Mouse (Mus musculus): ENCODE data around the gene Rbm47. TPM values are rescaled to one million over a fixed set of nuclear protein-coding genes. Genes with fewer than 3 reads are reported as not detected.

Gene Rbm47
- polyA plus RNA-seq, 1 experiment from 2014 or later = 1.5 TPM

DNA sequence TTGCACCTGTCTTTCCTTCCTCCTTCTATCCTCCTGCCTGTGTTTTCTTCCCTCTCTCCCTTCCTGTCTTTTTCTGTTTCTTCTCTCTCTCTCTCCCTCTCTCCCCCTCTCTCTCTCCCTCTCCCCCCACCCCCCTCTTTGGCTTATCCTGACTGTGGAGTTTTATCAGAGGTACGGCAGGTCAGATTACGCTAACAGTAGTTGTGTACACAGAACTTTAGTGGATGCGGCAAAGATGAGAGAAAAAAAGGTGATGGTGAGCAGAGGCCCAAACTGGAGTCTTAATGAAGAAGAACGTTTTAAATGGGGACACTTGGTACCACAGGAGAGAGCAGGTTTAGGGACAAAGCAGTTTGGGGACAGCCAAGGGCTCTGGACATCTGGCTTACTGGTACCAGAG, 83.3 kb downstream of the Rbm47 start:
- Histone ChIP-seq H3K4me2 (no peak overlapping the region), H3K9me3 (no peaks in the 10 kb centered on the region), H3K36me3 (no peaks in the 10 kb centered on the region), H3K27me3 (no peaks in the 10 kb centered on the region), H3K27ac (replicated peaks) (no peak overlapping the region), H3K9ac (no peak overlapping the region), H3K4me3 (no peak overlapping the region), H3K4me1 (replicated peaks) (no peaks in the 10 kb centered on the region)
- 84% methylated on average over 4 of the region's 4 CpGs for WGBS
- ATAC-seq (ENCODE audit: low read depth) = no peak

DNA sequence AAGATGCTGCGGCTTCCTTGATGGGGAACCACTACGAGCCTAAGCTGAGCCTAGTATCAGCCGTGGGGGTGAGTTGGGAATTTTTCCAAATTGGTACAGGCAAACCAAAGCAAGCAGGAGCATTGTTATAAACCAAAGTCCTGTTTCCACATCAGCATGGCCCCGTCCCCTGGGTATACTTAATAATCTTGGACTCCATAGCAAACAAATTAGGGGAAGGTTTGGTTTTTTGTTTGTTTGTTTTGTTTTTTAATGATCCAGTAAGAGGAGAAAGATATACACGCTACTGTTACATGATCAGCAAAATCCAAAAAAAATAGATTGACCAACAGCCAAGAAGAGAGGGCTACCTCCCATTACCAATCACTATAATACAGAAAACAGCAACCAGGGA, 84.0 kb downstream of the Rbm47 start:
- no peak for ATAC-seq (ENCODE audit: low read depth)
- Histone ChIP-seq H3K4me3 (no peak overlapping the region), H3K4me1 (replicated peaks) (no peaks in the 10 kb centered on the region), H3K27me3 (no peaks in the 10 kb centered on the region), H3K4me2 (no peak overlapping the region), H3K9me3 (no peaks in the 10 kb centered on the region), H3K27ac (replicated peaks) (no peak overlapping the region), H3K36me3 (no peaks in the 10 kb centered on the region), H3K9ac (no peak overlapping the region)
- 96% methylated on average over 5 of the region's 5 CpGs for WGBS

DNA sequence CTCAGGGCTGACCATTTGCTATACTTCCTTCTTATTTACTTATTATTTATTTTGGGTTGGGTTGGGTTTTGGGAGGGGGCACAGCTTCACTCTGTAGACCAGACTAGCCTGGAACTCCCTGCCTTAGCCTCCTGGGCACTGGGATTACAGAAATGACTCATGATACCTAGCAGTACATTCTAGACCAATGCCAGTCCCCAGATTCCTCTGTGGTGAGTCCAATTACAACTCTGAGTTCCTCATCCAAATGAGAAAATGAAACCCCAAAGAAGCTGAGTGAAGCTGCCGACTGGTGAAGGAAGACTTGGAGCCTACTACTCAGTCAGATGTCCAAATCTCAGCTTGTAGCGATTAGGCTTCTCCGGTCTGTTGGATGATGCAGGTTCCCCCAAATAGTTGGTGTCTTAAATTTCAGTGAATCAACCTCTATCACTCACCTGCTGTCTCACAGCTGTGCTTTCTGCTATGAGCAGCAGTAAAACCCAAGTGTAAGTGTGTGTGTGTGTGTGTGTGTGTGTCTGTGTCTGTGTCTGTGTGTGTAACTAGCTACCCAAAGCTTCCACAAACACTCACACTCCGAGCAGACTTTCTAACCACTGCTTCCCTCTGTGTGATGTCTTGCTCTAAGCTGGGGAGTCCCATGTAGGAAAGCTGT, 84.5 kb downstream of the Rbm47 start:
- no peak for ATAC-seq (ENCODE audit: low read depth)
- H3K27me3 ChIP-seq = no peaks in the 10 kb centered on the region
- H3K4me1 ChIP-seq (replicated peaks) = no peaks in the 10 kb centered on the region
- 94% methylated on average over 4 of the region's 4 CpGs for WGBS
- no peak overlapping the region for H3K4me3 ChIP-seq
- H3K9me3 ChIP-seq = no peaks in the 10 kb centered on the region
- no peak overlapping the region for H3K4me2 ChIP-seq
- no peaks in the 10 kb centered on the region for H3K36me3 ChIP-seq
- H3K9ac ChIP-seq = no peak overlapping the region
- H3K27ac ChIP-seq (replicated peaks) = no peak overlapping the region

DNA sequence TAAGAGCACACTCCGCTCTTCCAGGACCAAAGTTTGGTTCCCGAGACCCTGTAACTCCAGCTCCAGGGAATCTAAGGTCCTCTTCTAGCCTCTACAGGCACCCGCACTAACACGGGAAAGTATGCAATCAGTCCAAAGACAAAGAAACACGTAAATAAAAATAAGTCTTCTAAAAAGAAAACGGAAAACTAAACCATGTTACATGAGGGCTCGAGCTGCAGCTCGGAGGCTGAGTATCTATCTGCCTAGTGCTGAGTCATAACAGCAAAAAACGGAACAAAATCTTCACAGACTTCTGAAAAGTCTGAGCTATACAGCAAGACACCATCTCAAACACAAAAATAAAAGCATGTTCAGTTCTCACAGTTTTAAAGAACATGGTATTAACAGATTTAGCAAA, 86.0 kb downstream of the Rbm47 start:
- H3K9me3 ChIP-seq = no peaks in the 10 kb centered on the region
- H3K27ac ChIP-seq (replicated peaks) = no peak overlapping the region
- 90% methylated on average over 9 of the region's 9 CpGs for whole genome bisulfite sequencing
- no peak overlapping the region for H3K4me3 ChIP-seq
- H3K4me1 ChIP-seq (replicated peaks) = no peaks in the 10 kb centered on the region
- no peak overlapping the region for H3K9ac ChIP-seq
- no peaks in the 10 kb centered on the region for H3K36me3 ChIP-seq
- no peaks in the 10 kb centered on the region for H3K27me3 ChIP-seq
- no peak overlapping the region for H3K4me2 ChIP-seq
- no peak for ATAC-seq (ENCODE audit: low read depth)

DNA sequence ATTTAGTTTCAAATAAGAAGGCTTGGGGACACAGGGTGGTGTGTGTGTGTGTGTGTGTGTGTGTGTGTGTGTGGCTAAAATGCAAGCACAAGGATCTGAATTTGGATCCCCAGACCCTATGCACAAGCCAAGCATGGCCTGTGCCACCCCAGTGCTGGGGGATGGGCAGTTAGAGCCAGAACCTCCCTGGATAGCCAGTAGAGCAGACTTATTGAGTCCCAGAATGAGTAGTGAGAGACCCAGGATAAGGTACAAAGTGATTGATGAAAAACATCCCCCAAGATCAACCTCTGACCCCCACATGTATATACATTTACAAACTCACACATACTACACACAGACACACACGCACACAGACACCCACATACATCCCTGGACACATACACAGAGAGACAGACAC, 86.6 kb downstream of the Rbm47 start:
- no peak overlapping the region for H3K9ac ChIP-seq
- no peaks in the 10 kb centered on the region for H3K36me3 ChIP-seq
- no peak overlapping the region for H3K4me2 ChIP-seq
- no peaks in the 10 kb centered on the region for H3K9me3 ChIP-seq
- H3K27me3 ChIP-seq = no peaks in the 10 kb centered on the region
- no peaks in the 10 kb centered on the region for H3K4me1 ChIP-seq (replicated peaks)
- no peak overlapping the region for H3K27ac ChIP-seq (replicated peaks)
- whole genome bisulfite sequencing = 96% methylated on average over 1 of the region's 1 CpGs
- no peak for ATAC-seq (ENCODE audit: low read depth)
- H3K4me3 ChIP-seq = no peak overlapping the region

DNA sequence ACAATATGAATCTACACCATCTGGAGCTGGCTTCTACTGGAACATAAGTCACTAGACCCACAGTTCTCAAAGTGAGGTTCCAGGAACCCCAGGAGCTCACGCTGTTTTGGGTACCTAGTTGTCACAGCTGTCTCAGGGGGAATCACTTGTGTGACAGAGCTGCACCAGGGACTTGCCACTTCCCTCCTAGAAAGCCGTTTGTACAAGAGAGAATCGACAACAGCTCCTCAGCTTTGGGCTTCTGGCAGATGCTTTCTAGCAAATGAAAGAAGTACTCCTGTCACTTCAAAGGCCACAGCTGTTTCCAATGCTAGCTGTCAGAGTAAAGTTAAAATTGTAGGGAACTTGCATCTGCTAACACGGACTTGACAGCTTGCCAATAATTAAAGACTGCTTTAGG, 87.4 kb downstream of the Rbm47 start:
- Histone ChIP-seq H3K4me3 (no peak overlapping the region), H3K4me2 (no peak overlapping the region), H3K27ac (replicated peaks) (no peak overlapping the region), H3K9me3 (no peaks in the 10 kb centered on the region), H3K36me3 (no peaks in the 10 kb centered on the region), H3K9ac (no peak overlapping the region), H3K4me1 (replicated peaks) (no peaks in the 10 kb centered on the region), H3K27me3 (no peaks in the 10 kb centered on the region)
- no peak for ATAC-seq (ENCODE audit: low read depth)
- 73% methylated on average over 4 of the region's 4 CpGs for WGBS

DNA sequence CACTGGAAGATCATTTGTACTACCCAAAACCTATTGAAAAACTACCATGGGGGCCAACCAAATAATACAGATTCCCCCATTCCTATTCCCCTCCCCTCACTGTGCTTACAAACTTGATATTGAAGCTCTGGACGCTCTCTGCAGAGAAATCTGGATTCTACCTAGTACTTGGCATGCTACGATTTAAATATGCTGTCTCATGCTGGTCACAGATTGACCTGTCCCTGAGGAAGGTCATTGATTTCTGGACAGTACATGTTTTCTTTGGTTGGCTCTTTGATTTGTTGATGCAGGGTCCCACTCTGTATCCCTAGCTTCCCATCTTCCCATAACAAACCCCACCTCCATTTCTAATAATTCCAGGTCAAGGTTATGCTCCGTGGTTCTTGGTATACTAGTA, 88.4 kb downstream of the Rbm47 start:
- no peak overlapping the region for H3K4me2 ChIP-seq
- no peaks in the 10 kb centered on the region for H3K4me1 ChIP-seq (replicated peaks)
- no peaks in the 10 kb centered on the region for H3K9me3 ChIP-seq
- no peak overlapping the region for H3K9ac ChIP-seq
- ATAC-seq (ENCODE audit: low read depth) = no peak
- H3K27ac ChIP-seq (replicated peaks) = no peak overlapping the region
- H3K36me3 ChIP-seq = no peaks in the 10 kb centered on the region
- 84% methylated on average over 3 of the region's 3 CpGs for WGBS
- no peaks in the 10 kb centered on the region for H3K27me3 ChIP-seq
- H3K4me3 ChIP-seq = no peak overlapping the region

DNA sequence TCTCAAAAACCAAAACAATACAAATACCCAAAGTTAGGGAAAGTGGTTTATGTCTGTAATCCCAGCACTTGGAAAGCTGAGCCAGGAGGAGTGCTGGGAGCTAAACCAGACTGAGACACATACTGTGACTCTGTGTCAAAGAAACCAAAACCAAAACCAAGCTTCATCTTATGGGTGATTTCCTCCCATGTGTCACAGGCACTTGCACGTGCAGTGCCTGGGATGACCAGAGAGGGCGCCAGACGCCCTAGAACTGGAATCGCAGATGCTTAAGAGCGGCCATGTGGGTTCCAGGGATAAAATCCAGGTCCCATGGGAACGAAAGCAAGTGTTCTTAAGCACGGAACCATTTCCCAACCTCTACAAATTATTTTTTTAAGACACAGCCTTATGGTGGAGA, 89.6 kb downstream of the Rbm47 start:
- H3K9me3 ChIP-seq = no peaks in the 10 kb centered on the region
- H3K27me3 ChIP-seq = no peaks in the 10 kb centered on the region
- H3K4me1 ChIP-seq (replicated peaks) = no peaks in the 10 kb centered on the region
- H3K27ac ChIP-seq (replicated peaks) = no peak overlapping the region
- H3K4me2 ChIP-seq = no peak overlapping the region
- H3K9ac ChIP-seq = no peak overlapping the region
- no peak for ATAC-seq (ENCODE audit: low read depth)
- no peak overlapping the region for H3K4me3 ChIP-seq
- 38% methylated on average over 7 of the region's 7 CpGs for WGBS
- H3K36me3 ChIP-seq = no peaks in the 10 kb centered on the region

DNA sequence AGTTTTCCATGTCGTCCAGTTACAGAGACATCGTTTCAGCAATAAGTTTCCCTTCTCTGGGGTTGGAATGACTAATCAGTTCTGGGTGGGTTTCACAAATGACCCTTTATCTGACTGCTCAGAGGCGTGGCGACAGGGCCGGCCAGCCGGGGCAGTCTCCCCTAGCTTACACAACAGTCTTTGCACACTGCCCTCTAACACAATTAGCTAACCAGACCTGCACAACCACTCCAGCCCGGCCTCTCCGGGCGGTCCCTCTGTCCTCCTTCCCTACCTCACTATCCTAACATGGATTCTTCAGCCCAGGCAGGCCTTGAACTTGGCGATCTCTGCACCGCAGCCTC, 90.7 kb downstream of the Rbm47 start:
- no peak for ATAC-seq (ENCODE audit: low read depth)
- no peaks in the 10 kb centered on the region for H3K36me3 ChIP-seq
- H3K4me2 ChIP-seq = no peak overlapping the region
- H3K4me1 ChIP-seq (replicated peaks) = no peaks in the 10 kb centered on the region
- no peaks in the 10 kb centered on the region for H3K27me3 ChIP-seq
- WGBS = 67% methylated on average over 11 of the region's 11 CpGs
- no peak overlapping the region for H3K9ac ChIP-seq
- no peak overlapping the region for H3K27ac ChIP-seq (replicated peaks)
- H3K4me3 ChIP-seq = no peak overlapping the region
- H3K9me3 ChIP-seq = no peaks in the 10 kb centered on the region

DNA sequence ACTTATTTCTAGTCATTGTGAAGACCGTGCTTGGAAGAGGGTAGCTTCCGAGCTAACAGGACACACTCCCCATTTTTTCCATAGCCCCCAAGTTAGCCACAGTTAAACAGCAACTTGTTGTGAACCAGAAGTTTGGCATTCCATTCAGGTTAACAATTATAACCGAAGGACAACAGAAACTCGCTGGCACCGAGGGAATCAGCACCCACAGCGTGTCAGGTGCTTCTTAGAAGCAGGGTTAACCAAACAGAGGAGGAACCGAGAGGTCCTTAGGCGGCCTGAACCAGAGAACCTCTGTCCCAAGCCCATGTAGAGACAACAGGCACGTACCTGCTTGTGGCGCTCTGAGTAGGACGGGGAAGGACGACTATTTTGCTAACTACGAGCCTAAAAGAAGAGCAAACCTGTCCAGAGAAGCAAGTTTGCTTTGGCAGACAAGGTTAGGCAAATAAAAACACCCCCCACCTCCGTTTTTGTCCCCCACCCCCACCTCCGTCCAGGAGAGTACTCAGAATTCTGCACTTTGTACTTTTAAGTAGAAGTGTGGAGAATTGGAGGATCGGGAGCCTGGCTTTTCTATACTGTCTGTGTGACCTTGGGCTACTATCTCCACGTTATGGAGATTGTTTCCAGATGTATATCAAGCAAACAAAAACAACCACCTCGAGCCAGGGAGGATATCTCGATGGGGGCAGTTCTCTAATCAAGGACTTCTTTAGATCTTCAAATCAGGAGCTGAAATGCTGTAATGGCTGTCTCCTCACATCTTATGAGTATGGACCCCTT, 91.3 kb downstream of the Rbm47 start:
- Histone ChIP-seq H3K27ac (replicated peaks) (no peak overlapping the region), H3K4me2 (no peak overlapping the region), H3K9ac (no peak overlapping the region), H3K27me3 (no peaks in the 10 kb centered on the region), H3K9me3 (no peaks in the 10 kb centered on the region), H3K4me1 (replicated peaks) (no peaks in the 10 kb centered on the region), H3K36me3 (no peaks in the 10 kb centered on the region), H3K4me3 (no peak overlapping the region)
- WGBS = 80% methylated on average over 19 of the region's 19 CpGs
- no peak for ATAC-seq (ENCODE audit: low read depth)

DNA sequence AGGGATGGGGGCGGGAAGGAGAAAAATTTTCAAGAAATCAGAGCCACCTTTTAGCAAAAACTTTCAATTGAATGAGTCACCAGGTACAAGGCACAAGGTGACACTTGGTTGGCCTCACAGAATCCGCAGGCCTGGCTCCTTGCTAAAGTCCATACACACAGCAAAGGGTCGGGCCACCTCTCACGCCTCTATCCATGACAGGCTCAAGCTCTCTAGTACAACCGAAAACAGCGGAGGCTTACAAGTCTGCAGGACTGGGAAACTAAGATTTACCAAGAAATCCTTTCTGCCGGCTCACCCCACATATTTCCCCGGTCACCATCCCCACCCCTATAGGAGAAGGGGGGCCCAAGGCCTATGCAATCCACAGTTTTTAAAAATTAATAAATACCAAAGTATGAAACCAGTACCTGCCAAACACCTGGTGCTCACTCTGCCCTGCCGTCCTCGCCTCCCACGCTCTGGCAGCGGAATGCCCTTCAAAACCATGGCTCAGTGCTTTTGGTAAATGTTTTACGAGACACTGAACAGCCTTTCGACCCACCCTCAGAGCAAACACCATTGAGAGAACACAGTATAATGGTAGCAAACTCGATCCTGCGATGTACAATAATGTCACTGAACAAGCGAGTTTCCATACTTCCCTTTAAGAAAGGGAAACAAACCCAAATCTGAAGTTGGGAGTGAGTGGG, 92.2 kb downstream of the Rbm47 start:
- no peak for ATAC-seq (ENCODE audit: low read depth)
- Histone ChIP-seq H3K9me3 (no peaks in the 10 kb centered on the region), H3K27ac (replicated peaks) (no peak overlapping the region), H3K4me2 (no peak overlapping the region), H3K4me1 (replicated peaks) (no peaks in the 10 kb centered on the region), H3K4me3 (no peak overlapping the region), H3K36me3 (no peaks in the 10 kb centered on the region), H3K9ac (no peak overlapping the region), H3K27me3 (no peaks in the 10 kb centered on the region)
- 75% methylated on average over 17 of the region's 17 CpGs for WGBS

DNA sequence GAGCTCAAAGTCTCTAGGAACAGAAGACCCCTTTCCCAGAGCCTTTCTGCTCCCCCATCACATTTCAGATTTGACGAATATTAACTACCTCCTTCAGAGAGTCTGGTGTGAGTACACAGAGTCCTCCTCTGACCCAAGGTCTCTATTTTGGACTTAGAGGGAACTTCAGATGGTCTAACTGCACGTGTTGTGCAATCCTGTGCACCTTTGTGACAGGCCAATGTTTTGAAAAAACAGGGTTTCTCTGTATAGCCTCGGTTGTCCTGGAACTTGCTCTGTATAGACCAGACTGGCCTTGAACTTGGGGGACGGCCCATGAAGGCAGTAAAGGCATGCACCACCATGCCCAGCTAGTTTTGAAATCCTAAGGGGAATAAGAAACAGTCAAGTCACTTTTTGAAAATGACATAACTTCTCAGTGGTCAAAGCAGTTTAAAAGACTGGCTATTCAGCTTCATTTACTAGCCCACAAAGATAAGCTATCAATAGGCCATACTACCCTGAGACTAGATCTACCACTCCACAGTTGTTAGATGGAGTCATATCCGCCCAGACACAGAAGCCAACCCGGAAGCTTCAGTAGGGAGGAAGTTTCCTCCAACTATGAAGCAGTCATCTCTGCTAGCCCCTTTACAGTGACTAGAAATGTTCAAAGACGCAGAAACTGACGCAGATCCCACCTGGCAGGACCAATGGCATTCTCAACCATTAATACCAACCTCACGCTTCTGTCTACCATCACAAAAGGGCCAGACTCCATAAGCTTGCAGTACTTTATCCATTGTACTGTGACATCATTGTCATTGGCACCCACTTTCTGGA, 93.3 kb downstream of the Rbm47 start:
- Histone ChIP-seq H3K9me3 (no peaks in the 10 kb centered on the region), H3K9ac (no peak overlapping the region), H3K27ac (replicated peaks) (no peak overlapping the region), H3K4me1 (replicated peaks) (no peaks in the 10 kb centered on the region), H3K4me2 (no peak overlapping the region), H3K27me3 (no peaks in the 10 kb centered on the region), H3K4me3 (no peak overlapping the region), H3K36me3 (no peaks in the 10 kb centered on the region)
- 92% methylated on average over 9 of the region's 9 CpGs for WGBS
- no peak for ATAC-seq (ENCODE audit: low read depth)
